Mouse (Mus musculus): ENCODE measurements around the gene Ptpn23. TPM values are rescaled to one million over a fixed set of nuclear protein-coding genes. Genes with fewer than 3 reads are reported as not detected.

The Ptpn23 gene
- total RNA-seq, 2 experiments from 2014 or later, result 2.1 to 2.6 TPM

- ATAC-seq (replicated peaks; ENCODE audit: low FRiP score, poor library complexity, severe bottlenecking), result no peak
Measured at GRCm38 (mm10) chr9:110340037-110340750, 67.8 kb downstream of the Ptpn23 start.

Other genes with a start within 250 kb of the Ptpn23 start
- not detected in 2 replicates for gene Cspg5, start 164.4 kb downstream of the Ptpn23 start, total RNA-seq (2015; ENCODE audit: low replicate concordance)
- gene Cspg5, start 164.4 kb downstream of the Ptpn23 start, total RNA-seq (2017; ENCODE audit: low replicate concordance), result under 0.01 TPM in 1 of 2 replicates, not detected in the other
- gene Elp6, start 103.0 kb downstream of the Ptpn23 start, total RNA-seq (2015; ENCODE audit: low replicate concordance), result 1.1 TPM in 1 of 2 replicates, not detected in the other
- gene Elp6, start 103.0 kb downstream of the Ptpn23 start, total RNA-seq (2017; ENCODE audit: low replicate concordance), result 1.8 and 3.9 TPM in 2 replicates
- gene Scap, start 74.9 kb downstream of the Ptpn23 start, total RNA-seq (2015; ENCODE audit: low replicate concordance), result 6.3 and 6.5 TPM in 2 replicates
- 2.8 and 6.0 TPM in 2 replicates for gene Scap, start 74.9 kb downstream of the Ptpn23 start, total RNA-seq (2017; ENCODE audit: low replicate concordance)
- 3,384 and 3,702 TPM in 2 replicates for gene Ngp, start 11.5 kb upstream of the Ptpn23 start, total RNA-seq (2015; ENCODE audit: low replicate concordance)
- 855 and 1,251 TPM in 2 replicates for gene Ngp, start 11.5 kb upstream of the Ptpn23 start, total RNA-seq (2017; ENCODE audit: low replicate concordance)
- 2.5 and 5.9 TPM in 2 replicates for gene Klhl18, start 68.5 kb upstream of the Ptpn23 start, total RNA-seq (2015; ENCODE audit: low replicate concordance)
- 0.68 and 2.6 TPM in 2 replicates for gene Klhl18, start 68.5 kb upstream of the Ptpn23 start, total RNA-seq (2017; ENCODE audit: low replicate concordance)
- gene Kif9, start 68.7 kb upstream of the Ptpn23 start, total RNA-seq (2015; ENCODE audit: low replicate concordance), result 0.72 TPM in 1 of 2 replicates, not detected in the other
- gene Kif9, start 68.7 kb upstream of the Ptpn23 start, total RNA-seq (2017; ENCODE audit: low replicate concordance), result not detected in 2 replicates
- gene Setd2, start 124.4 kb upstream of the Ptpn23 start, total RNA-seq (2015; ENCODE audit: low replicate concordance), result 157 and 174 TPM in 2 replicates
- gene Setd2, start 124.4 kb upstream of the Ptpn23 start, total RNA-seq (2017; ENCODE audit: low replicate concordance), result 279 and 283 TPM in 2 replicates
- gene Nradd, start 216.2 kb upstream of the Ptpn23 start, total RNA-seq (2015; ENCODE audit: low replicate concordance), result 2.2 TPM in 1 of 2 replicates, not detected in the other
- gene Nradd, start 216.2 kb upstream of the Ptpn23 start, total RNA-seq (2017; ENCODE audit: low replicate concordance), result 1.3 TPM in 1 of 2 replicates, not detected in the other
- gene Nbeal2, start 245.9 kb upstream of the Ptpn23 start, total RNA-seq (2015; ENCODE audit: low replicate concordance), result 9.4 and 16.3 TPM in 2 replicates
- 1.4 and 10.1 TPM in 2 replicates for gene Nbeal2, start 245.9 kb upstream of the Ptpn23 start, total RNA-seq (2017; ENCODE audit: low replicate concordance)
- 59.8 and 67.1 TPM in 2 replicates for gene Ccdc12, start 248.3 kb upstream of the Ptpn23 start, total RNA-seq (2015; ENCODE audit: low replicate concordance)
- 32.8 and 34.5 TPM in 2 replicates for gene Ccdc12, start 248.3 kb upstream of the Ptpn23 start, total RNA-seq (2017; ENCODE audit: low replicate concordance)

Measured in erythroid progenitor cell, adult 5-6 weeks (primary cell).